Mouse (Mus musculus): ENCODE measurements at regions not wholly inside any gene's neighbourhood (a gene's known extent, or its start where the extent isn't known, plus 50 kb on each side); places are given as distances from the start of the nearest gene placed in this dataset.

DNA sequence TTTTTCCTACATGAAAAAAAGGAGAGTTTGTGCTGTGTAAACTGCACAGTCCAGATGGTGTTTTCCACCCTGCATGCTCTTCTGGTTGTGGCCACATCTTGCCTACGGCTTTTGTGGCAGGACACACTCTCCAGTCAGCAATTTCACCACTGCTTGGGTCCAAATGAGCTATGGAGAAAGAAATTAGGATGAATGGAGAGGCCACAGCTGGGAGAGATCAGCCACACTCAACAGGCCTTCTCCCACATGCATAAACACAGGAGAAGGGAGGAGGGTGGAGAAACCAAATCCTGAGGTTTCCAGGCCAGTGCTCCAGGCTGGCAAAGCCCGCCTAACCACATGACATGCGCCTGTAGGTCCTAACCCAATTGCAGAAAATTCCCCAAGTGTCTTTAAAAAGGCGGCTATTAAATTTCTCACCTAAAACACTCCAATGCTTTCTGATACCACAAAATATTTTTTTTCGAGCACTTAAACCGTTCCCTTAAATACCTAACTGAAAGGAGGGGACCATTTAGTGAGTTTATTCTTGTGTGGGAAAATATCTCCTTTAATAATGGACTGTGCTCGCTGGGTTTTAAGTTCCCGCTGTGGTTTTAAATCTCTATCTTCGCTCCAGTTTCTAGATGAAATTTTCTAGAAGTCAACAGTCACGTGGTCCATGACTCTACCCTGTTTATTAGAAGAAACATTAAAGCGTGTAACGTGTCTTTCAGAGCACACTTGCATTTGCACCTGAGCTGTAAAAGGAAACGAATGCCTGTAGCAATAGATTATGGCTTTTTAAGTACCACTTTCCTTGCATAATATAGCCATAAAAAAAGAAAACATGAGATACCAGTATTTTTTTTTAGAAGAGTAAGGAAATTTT lies 97.9 kb upstream of the BC052040 start:
- TF ChIP-seq CTCF (IDR thresholded peaks at IDR 0.05; ENCODE audit: insufficient read depth, low read depth, low read length) (no peak), POLR2A (IDR thresholded peaks at IDR 0.05; ENCODE audit: insufficient read depth, low read depth, low read length) (no peak)
